ENCODE assay signal across 8 mouse cellular contexts in genomic region chr2:150608087-150608799, GRCm38 (mm10). TPM values are rescaled to one million over a fixed set of nuclear protein-coding genes. Genes with fewer than 3 reads are reported as not detected.
A peak's percentile ranks its signal among the peaks of the same experiment; 100 is the strongest.
DNase-seq lines count a peak whose midpoint lies in the region; ATAC-seq and TF ChIP-seq lines count a peak whose summit lies in the region.

Gene Apmap, minus strand, starts transcription at chr2:150608567.

- TF ChIP-seq POLR2A in olfactory bulb, adult 2 months (IDR thresholded peaks at IDR 0.05; ENCODE audit: insufficient read depth, low read depth, low read length) = no peak; the same call in 1 of the 2 replicates
- peak; percentile 70 for TF ChIP-seq POLR2A in thymus, adult 2 months (IDR thresholded peaks at IDR 0.05; ENCODE audit: control insufficient read depth, extremely low read depth, insufficient read depth, low read length, poor library complexity)

- H3K4me2 ChIP-seq in forebrain, embryonic 16.5 days (ENCODE audit: low read length) = peak within 1 kb of the TSS; percentile 74
- peak within 1 kb of the TSS; percentile 79 for H3K4me2 ChIP-seq in lung, embryonic 14.5 days

- H3K4me1 ChIP-seq in ES-E14 (ENCODE audit: control insufficient read depth in 2 of 2, insufficient read depth in 2 of 2, low read length in 2 of 2, poor library complexity in 1 of 2) = peaks cover 0 to 4% of the 10 kb centered on the region in 2 experiments; a peak in 1 of 4 replicates
- H3K4me1 ChIP-seq in forebrain, embryonic 16.5 days (replicated peaks; ENCODE audit: control insufficient read depth, insufficient read depth, low read length) = peaks cover 13% of the 10 kb centered on the region
- 0 out of 2 replicates have a peak, but pooled peaks cover 3% of the 10 kb centered on the region for H3K4me1 ChIP-seq in lung, embryonic 14.5 days (ENCODE audit: insufficient read depth)
- H3K4me1 ChIP-seq in olfactory bulb, adult 2 months (ENCODE audit: control insufficient read depth, insufficient read depth, low read length) = no peaks in the 10 kb centered on the region
- peaks cover 4% of the 10 kb centered on the region for H3K4me1 ChIP-seq in thymus, adult 2 months (replicated peaks; ENCODE audit: control insufficient read depth, insufficient read depth, low read length)

- in situ Hi-C loops in ES-E14 (cut with MboI; ENCODE audit: low sequenced_read_pairs in 2 of 2, unreplicated experiment in 2 of 2) = no loop called here

- H3K27me3 ChIP-seq in forebrain, embryonic 16.5 days (replicated peaks; ENCODE audit: control insufficient read depth, insufficient read depth, low read length) = no peaks in the 10 kb centered on the region
- H3K27me3 ChIP-seq in lung, embryonic 14.5 days (ENCODE audit: insufficient read depth, low read length) = no peaks in the 10 kb centered on the region
- H3K27me3 ChIP-seq in thymus, adult 2 months (ENCODE audit: control insufficient read depth, insufficient read depth, low read length) = no peaks in the 10 kb centered on the region

- no peaks in the 10 kb centered on the region for H3K36me3 ChIP-seq in ES-E14 (ENCODE audit: control insufficient read depth, insufficient read depth, low read length, poor library complexity, severe bottlenecking)
- no peaks in the 10 kb centered on the region for H3K36me3 ChIP-seq in forebrain, embryonic 16.5 days (ENCODE audit: control insufficient read depth, insufficient read depth)
- no peaks in the 10 kb centered on the region for H3K36me3 ChIP-seq in lung, embryonic 14.5 days (ENCODE audit: insufficient read depth)
- no peaks in the 10 kb centered on the region for H3K36me3 ChIP-seq in thymus, adult 2 months (ENCODE audit: control insufficient read depth, insufficient read depth, low read length)

- peak within 1 kb of the TSS; percentile 86 for H3K9ac ChIP-seq in ES-E14 (ENCODE audit: insufficient read depth, low read depth, low read length, poor library complexity, severe bottlenecking)
- H3K9ac ChIP-seq in forebrain, embryonic 16.5 days (replicated peaks; ENCODE audit: low read depth, low read length) = peak within 1 kb of the TSS; percentile 69
- peak within 1 kb of the TSS; percentile 77 for H3K9ac ChIP-seq in lung, embryonic 14.5 days

- H3K27ac ChIP-seq in ES-E14 (ENCODE audit: insufficient read depth, low read depth, low read length, poor library complexity, severe bottlenecking) = no peak within 1 kb of the TSS
- peak within 1 kb of the TSS; percentile 46; the same call in 1 of the 2 replicates for H3K27ac ChIP-seq in forebrain, embryonic 16.5 days (ENCODE audit: low read length)
- peak within 1 kb of the TSS; percentile 88 for H3K27ac ChIP-seq in layer of hippocampus, adult 2 months
- peak within 1 kb of the TSS; percentile 27; the same call in 1 of the 2 replicates for H3K27ac ChIP-seq in lung, embryonic 14.5 days (ENCODE audit: low read depth)
- peak within 1 kb of the TSS; percentile 45; the same call in 1 of the 2 replicates for H3K27ac ChIP-seq in olfactory bulb, adult 2 months (ENCODE audit: insufficient read depth, low read depth, low read length)
- H3K27ac ChIP-seq in thymus, adult 2 months (ENCODE audit: control insufficient read depth, insufficient read depth, low read length) = no peak within 1 kb of the TSS

- under 1% methylated on average over 42 of the region's 42 CpGs for WGBS in forebrain, embryonic 16.5 days
- under 1% methylated on average over 42 of the region's 42 CpGs for WGBS in lung, embryonic 14.5 days
- under 1% methylated on average over 42 of the region's 42 CpGs for WGBS in olfactory bulb, adult 2 months
- under 1% methylated on average over 42 of the region's 42 CpGs for WGBS in thymus, adult 2 months

- peak within 1 kb of the TSS; percentile 93 to 95 for H3K4me3 ChIP-seq in ES-E14 (ENCODE audit: insufficient read depth in 1 of 2, low read depth in 1 of 2, low read length in 2 of 2, poor library complexity in 1 of 2, severe bottlenecking in 1 of 2)
- peak within 1 kb of the TSS; percentile 72 for H3K4me3 ChIP-seq in forebrain, embryonic 16.5 days (replicated peaks; ENCODE audit: low read length)
- H3K4me3 ChIP-seq in layer of hippocampus, adult 2 months = peak within 1 kb of the TSS; percentile 72
- H3K4me3 ChIP-seq in lung, embryonic 14.5 days (ENCODE audit: low read depth, low read length) = peak within 1 kb of the TSS; percentile 95
- peak within 1 kb of the TSS; percentile 95 for H3K4me3 ChIP-seq in olfactory bulb, adult 2 months (ENCODE audit: insufficient read depth, low read depth, low read length)
- peak within 1 kb of the TSS; percentile 78 for H3K4me3 ChIP-seq in thymus, adult 2 months (ENCODE audit: control insufficient read depth, insufficient read depth, low read length)

- DNase-seq in ES-E14 (ENCODE audit: low read depth, low spot score) = peak; percentile 96
- peak; percentile 95 for DNase-seq in cerebellum, adult 11-12 months
- DNase-seq in heart, postnatal 36 days = peak; percentile 97
- DNase-seq in layer of hippocampus, adult 2 months (ENCODE audit: low spot score in 2 of 2) = peak; percentile 97 to 99
- DNase-seq in lung, embryonic 14.5 days = peak; percentile 99
- DNase-seq in thymus, adult 2 months = peak; percentile 98

- intact Hi-C loops in heart, postnatal 36 days (cut with DNase I) = loop anchor here (2.0 to 5.0 kb wide), 5 partner anchors 141 to 394 kb away; partner anchors contain the start of genes Entpd6, Gins1 and Pygb

- peak; percentile 97 for ATAC-seq in forebrain, embryonic 16.5 days
- ATAC-seq in lung, embryonic 14.5 days (ENCODE audit: insufficient read depth) = peak; percentile 99

- no peaks in the 10 kb centered on the region for H3K9me3 ChIP-seq in ES-E14 (ENCODE audit: control insufficient read depth, insufficient read depth, low read depth, low read length)
- H3K9me3 ChIP-seq in forebrain, embryonic 16.5 days (ENCODE audit: control insufficient read depth, low read length) = no peaks in the 10 kb centered on the region
- no peaks in the 10 kb centered on the region for H3K9me3 ChIP-seq in lung, embryonic 14.5 days (ENCODE audit: low read depth, low read length)

- peak; percentile 52 for TF ChIP-seq CTCF in layer of hippocampus, adult 2 months (conservative IDR thresholded peaks at IDR 0.05)
- TF ChIP-seq CTCF in lung, embryonic 14.5 days (IDR thresholded peaks at IDR 0.05; ENCODE audit: low read depth) = no peak; the same call in 1 of the 2 replicates
- no peak for TF ChIP-seq CTCF in olfactory bulb, adult 2 months (IDR thresholded peaks at IDR 0.05; ENCODE audit: insufficient read depth, low read depth, low read length)
- peak; percentile 53; the same call in 1 of the 2 replicates for TF ChIP-seq CTCF in thymus, adult 2 months (IDR thresholded peaks at IDR 0.05; ENCODE audit: borderline replicate concordance, control insufficient read depth, extremely low read depth, insufficient read depth, low read length, poor library complexity)

TF ChIP-seq in ES-E14, 5 proteins besides CTCF, POLR2A, EP300 and RAD21:
- TF ChIP-seq HCFC1 (IDR thresholded peaks at IDR 0.05; ENCODE audit: borderline replicate concordance, insufficient read depth, low read length) = peak; percentile 82
- no peak for TF ChIP-seq MAFK (IDR thresholded peaks at IDR 0.05; ENCODE audit: insufficient read depth, low read depth, low read length)
- no peak for TF ChIP-seq ZNF384 (IDR thresholded peaks at IDR 0.05; ENCODE audit: low read depth, low read length)
TF ChIP-seq in ES-E14: peak in this region for 1.

RNA-seq across cellular contexts. Expression of gene Apmap, which starts in this region (rescaled TPM):
- 35.0 and 44.0 TPM in 2 replicates for total RNA-seq in ES-E14 (2012; rRNA removed)
- 42.2 and 44.4 TPM in 2 replicates for polyA plus RNA-seq in forebrain, embryonic 16.5 days (2015; fragmentation: Nextera tagmentation; extraction: Ambion mirVana)
- total RNA-seq in heart, postnatal 36 days (2021) = 10 to 100 TPM; 48.8 to 54.6 TPM
- 10 to 100 TPM; 56.7 to 57.2 TPM for total RNA-seq in layer of hippocampus, adult 2 months (2021)
- polyA plus RNA-seq in lung, embryonic 14.5 days (2014; fragmentation: Nextera tagmentation; extraction: Ambion mirVana) = 48.2 and 51.0 TPM in 2 replicates
- polyA plus RNA-seq in olfactory bulb, adult 2 months (2012; ENCODE audit: insufficient read depth, insufficient read length, low replicate concordance, missing spikeins) = not detected in 2 replicates
- 53.0 and 58.6 TPM in 2 replicates for polyA plus RNA-seq in thymus, adult 2 months (2012; rRNA removed)

Comparison
In these comparisons a context has a peak if more than half of its experiments do, and no peak if none do; other contexts are left out.
1. RNA of gene Apmap (polyA plus RNA-seq): 53.0 to 58.6 TPM in thymus, adult 2 months, 48.2 to 51.0 TPM in lung, embryonic 14.5 days and 42.2 to 44.4 TPM in forebrain, embryonic 16.5 days; not detected in olfactory bulb, adult 2 months; every median in the first group is over 10 times any median in the second.
2. H3K27ac ChIP-seq: peak in forebrain, embryonic 16.5 days (single experiment), layer of hippocampus, adult 2 months (single experiment), lung, embryonic 14.5 days (single experiment) and olfactory bulb, adult 2 months (single experiment); none in ES-E14 (single experiment) and thymus, adult 2 months (single experiment).
3. CTCF ChIP-seq: peak in layer of hippocampus, adult 2 months (single experiment) and thymus, adult 2 months (single experiment); none in lung, embryonic 14.5 days (single experiment) and olfactory bulb, adult 2 months (single experiment).
4. Peak in every context shown above with its lines, with median percentiles within 50 percentile points of each other: DNase-seq, H3K4me3 ChIP-seq and H3K9ac ChIP-seq.